Mouse (Mus musculus): ENCODE measurements around the gene Pcbp2. TPM values are rescaled to one million over a fixed set of nuclear protein-coding genes. Genes with fewer than 3 reads are reported as not detected.

Gene Pcbp2
- polyA plus RNA-seq, 1 experiment from 2014 or later = 220 TPM

GRCm38 (mm10) chr15:102445146-102445545, 25.2 kb upstream of the Pcbp2 start, which contains the start of gene Amhr2:
Gene Amhr2, plus strand, starts transcription at chr15:102445367.
- WGBS = 65% methylated on average over 8 of the region's 8 CpGs
- no peak within 1 kb of the TSS for H3K9ac ChIP-seq (ENCODE audit: low read depth, low read length)
- peaks cover 11% of the 10 kb centered on the region for H3K4me1 ChIP-seq (replicated peaks; ENCODE audit: control insufficient read depth, insufficient read depth, low read length)
- H3K27ac ChIP-seq (ENCODE audit: low read depth, low read length) = no peak within 1 kb of the TSS
- H3K4me2 ChIP-seq = no peak within 1 kb of the TSS
- H3K9me3 ChIP-seq (ENCODE audit: control insufficient read depth, low read length) = no peaks in the 10 kb centered on the region
- H3K4me3 ChIP-seq (ENCODE audit: low read depth, low read length) = no peak within 1 kb of the TSS
- no peak; the same call in 1 of the 2 replicates for ATAC-seq (replicated peaks; ENCODE audit: low FRiP score)
- no peak for DNase-seq (ENCODE audit: low spot score)
- no peaks in the 10 kb centered on the region for H3K36me3 ChIP-seq (ENCODE audit: control insufficient read depth, insufficient read depth, low read length)
- no peaks in the 10 kb centered on the region for H3K27me3 ChIP-seq (replicated peaks; ENCODE audit: control insufficient read depth, insufficient read depth, low read length)

- Histone ChIP-seq H3K9me3 (ENCODE audit: control insufficient read depth, low read length) (no peaks in the 10 kb centered on the region), H3K4me2 (no peak overlapping the region), H3K4me1 (replicated peaks; ENCODE audit: control insufficient read depth, insufficient read depth, low read length) (peaks cover 11% of the 10 kb centered on the region), H3K9ac (ENCODE audit: low read depth, low read length) (no peak overlapping the region), H3K27ac (ENCODE audit: low read depth, low read length) (no peak overlapping the region), H3K36me3 (ENCODE audit: control insufficient read depth, insufficient read depth, low read length) (no peaks in the 10 kb centered on the region), H3K27me3 (replicated peaks; ENCODE audit: control insufficient read depth, insufficient read depth, low read length) (no peaks in the 10 kb centered on the region), H3K4me3 (ENCODE audit: low read depth, low read length) (no peak overlapping the region)
- no peak for ATAC-seq (replicated peaks; ENCODE audit: low FRiP score)
- no peak for DNase-seq (ENCODE audit: low spot score)
- 16% methylated on average over 5 of the region's 6 CpGs for WGBS
Measured at GRCm38 (mm10) chr15:102446448-102446847, 23.9 kb upstream of the Pcbp2 start.

GRCm38 (mm10) chr15:102449366-102449765, 21.0 kb upstream of the Pcbp2 start:
- no peak overlapping the region for H3K4me3 ChIP-seq (ENCODE audit: low read depth, low read length)
- ATAC-seq (replicated peaks; ENCODE audit: low FRiP score) (no peak), DNase-seq (ENCODE audit: low spot score) (no peak)
- H3K36me3 ChIP-seq (ENCODE audit: control insufficient read depth, insufficient read depth, low read length) = no peaks in the 10 kb centered on the region
- WGBS = 60% methylated on average over 8 of the region's 8 CpGs
- no peak overlapping the region for H3K9ac ChIP-seq (ENCODE audit: low read depth, low read length)
- peaks cover 11% of the 10 kb centered on the region for H3K4me1 ChIP-seq (replicated peaks; ENCODE audit: control insufficient read depth, insufficient read depth, low read length)
- no peaks in the 10 kb centered on the region for H3K27me3 ChIP-seq (replicated peaks; ENCODE audit: control insufficient read depth, insufficient read depth, low read length)
- no peaks in the 10 kb centered on the region for H3K9me3 ChIP-seq (ENCODE audit: control insufficient read depth, low read length)
- H3K27ac ChIP-seq (ENCODE audit: low read depth, low read length) = no peak overlapping the region
- H3K4me2 ChIP-seq = no peak overlapping the region

- Histone ChIP-seq H3K4me2 (peak overlapping the region; percentile 4; the same call in 1 of the 2 replicates), H3K36me3 (ENCODE audit: control insufficient read depth, insufficient read depth, low read length) (no peaks in the 10 kb centered on the region), H3K4me3 (ENCODE audit: low read depth, low read length) (no peak overlapping the region), H3K9me3 (ENCODE audit: control insufficient read depth, low read length) (no peaks in the 10 kb centered on the region), H3K27ac (ENCODE audit: low read depth, low read length) (no peak overlapping the region), H3K9ac (ENCODE audit: low read depth, low read length) (no peak overlapping the region), H3K4me1 (replicated peaks; ENCODE audit: control insufficient read depth, insufficient read depth, low read length) (peaks cover 11% of the 10 kb centered on the region), H3K27me3 (replicated peaks; ENCODE audit: control insufficient read depth, insufficient read depth, low read length) (no peaks in the 10 kb centered on the region)
- 40% methylated on average over 7 of the region's 7 CpGs for WGBS
- no peak for ATAC-seq (replicated peaks; ENCODE audit: low FRiP score)
- no peak for DNase-seq (ENCODE audit: low spot score)
Measured at GRCm38 (mm10) chr15:102450928-102451327, 19.4 kb upstream of the Pcbp2 start.

GRCm38 (mm10) chr15:102451666-102452430, 18.5 kb upstream of the Pcbp2 start:
- no peak for ATAC-seq (replicated peaks; ENCODE audit: low FRiP score)
- 76% methylated on average over 26 of the region's 26 CpGs for WGBS
- no peak overlapping the region for H3K27ac ChIP-seq (ENCODE audit: low read depth, low read length)

GRCm38 (mm10) chr15:102455993-102456392, 14.3 kb upstream of the Pcbp2 start:
- ATAC-seq (replicated peaks; ENCODE audit: low FRiP score) (no peak), DNase-seq (ENCODE audit: low spot score) (peak; percentile 46)
- Histone ChIP-seq H3K27ac (ENCODE audit: low read depth, low read length) (no peak overlapping the region), H3K9ac (ENCODE audit: low read depth, low read length) (no peak overlapping the region), H3K4me1 (replicated peaks; ENCODE audit: control insufficient read depth, insufficient read depth, low read length) (peaks cover 21% of the 10 kb centered on the region), H3K36me3 (ENCODE audit: control insufficient read depth, insufficient read depth, low read length) (no peaks in the 10 kb centered on the region), H3K4me3 (ENCODE audit: low read depth, low read length) (no peak overlapping the region), H3K9me3 (ENCODE audit: control insufficient read depth, low read length) (no peaks in the 10 kb centered on the region), H3K4me2 (no peak overlapping the region), H3K27me3 (replicated peaks; ENCODE audit: control insufficient read depth, insufficient read depth, low read length) (no peaks in the 10 kb centered on the region)
- WGBS = 45% methylated on average over 6 of the region's 6 CpGs

More at GRCm38 (mm10) chr15:102451666-102452430, 18.5 kb upstream of the Pcbp2 start:
- H3K4me2 ChIP-seq = no peak overlapping the region
- H3K4me3 ChIP-seq (ENCODE audit: low read depth, low read length) = no peak overlapping the region
- no peak overlapping the region for H3K9ac ChIP-seq (ENCODE audit: low read depth, low read length)
- H3K9me3 ChIP-seq (ENCODE audit: control insufficient read depth, low read length) = no peaks in the 10 kb centered on the region
- no peaks in the 10 kb centered on the region for H3K36me3 ChIP-seq (ENCODE audit: control insufficient read depth, insufficient read depth, low read length)
- DNase-seq (ENCODE audit: low spot score) = no peak
- peaks cover 3% of the 10 kb centered on the region for H3K4me1 ChIP-seq (replicated peaks; ENCODE audit: control insufficient read depth, insufficient read depth, low read length)
- no peaks in the 10 kb centered on the region for H3K27me3 ChIP-seq (replicated peaks; ENCODE audit: control insufficient read depth, insufficient read depth, low read length)

GRCm38 (mm10) chr15:102458050-102458736, 12.1 kb upstream of the Pcbp2 start:
- WGBS = 41% methylated on average over 5 of the region's 5 CpGs
- Histone ChIP-seq H3K9me3 (ENCODE audit: control insufficient read depth, low read length) (no peaks in the 10 kb centered on the region), H3K4me2 (peak overlapping the region; percentile 72), H3K36me3 (ENCODE audit: control insufficient read depth, insufficient read depth, low read length) (peaks cover 4% of the 10 kb centered on the region; the same call in 1 of the 2 replicates), H3K4me3 (ENCODE audit: low read depth, low read length) (peak overlapping the region; percentile 62), H3K27ac (ENCODE audit: low read depth, low read length) (peak overlapping the region; percentile 93), H3K27me3 (replicated peaks; ENCODE audit: control insufficient read depth, insufficient read depth, low read length) (no peaks in the 10 kb centered on the region), H3K4me1 (replicated peaks; ENCODE audit: control insufficient read depth, insufficient read depth, low read length) (peaks cover 26% of the 10 kb centered on the region), H3K9ac (ENCODE audit: low read depth, low read length) (peak overlapping the region; percentile 18)
- no peak for DNase-seq (ENCODE audit: low spot score)
- 0 out of 2 replicates have a peak, but pooled peaks have one; percentile 25 for ATAC-seq (replicated peaks; ENCODE audit: low FRiP score)

- Histone ChIP-seq H3K9me3 (ENCODE audit: control insufficient read depth, low read length) (no peaks in the 10 kb centered on the region), H3K9ac (ENCODE audit: low read depth, low read length) (peak within 1 kb of the TSS; percentile 65), H3K27ac (ENCODE audit: low read depth, low read length) (peak within 1 kb of the TSS; percentile 93), H3K4me1 (replicated peaks; ENCODE audit: control insufficient read depth, insufficient read depth, low read length) (peaks cover 26% of the 10 kb centered on the region), H3K4me3 (ENCODE audit: low read depth, low read length) (peak within 1 kb of the TSS; percentile 62), H3K36me3 (ENCODE audit: control insufficient read depth, insufficient read depth, low read length) (peaks cover 4% of the 10 kb centered on the region; the same call in 1 of the 2 replicates), H3K4me2 (peak within 1 kb of the TSS; percentile 72), H3K27me3 (replicated peaks; ENCODE audit: control insufficient read depth, insufficient read depth, low read length) (no peaks in the 10 kb centered on the region)
- DNase-seq (ENCODE audit: low spot score) (peak; percentile 81), ATAC-seq (replicated peaks; ENCODE audit: low FRiP score) (peak; percentile 79)
- under 1% methylated on average over 19 of the region's 19 CpGs for WGBS
Measured at GRCm38 (mm10) chr15:102458904-102459317, 11.4 kb upstream of the Pcbp2 start, which contains the start of gene Prr13. Gene Prr13, plus strand, starts transcription at chr15:102459028.
